Mouse (Mus musculus) thymus, adult 2 months (tissue): ENCODE measurements around the gene Gm49395. TPM values are rescaled to one million over a fixed set of nuclear protein-coding genes. Genes with fewer than 3 reads are reported as not detected.

Experiments
- DNase-seq: peaks from one replicate; pipeline ENCODE4 v3.0.0; 2021
- H3K27ac ChIP-seq: fragments of 200-500 bp; 2 replicates; pipeline ENCODE4 v1.5.1; 2012; ENCODE audit warnings: low read length, control low read depth; ENCODE audit not compliant: control insufficient read depth, insufficient read depth
- H3K27me3 ChIP-seq: fragments of 200-500 bp; 2 replicates; pipeline ENCODE4 v1.6.1; 2012; ENCODE audit warnings: mild to moderate bottlenecking, low read length, moderate library complexity, mixed read lengths; ENCODE audit not compliant: control insufficient read depth, insufficient read depth
- H3K36me3 ChIP-seq: fragments of 200-500 bp; 2 replicates; pipeline ENCODE4 v1.6.1; 2012; ENCODE audit warnings: mild to moderate bottlenecking, low read length, moderate library complexity; ENCODE audit not compliant: control insufficient read depth, insufficient read depth
- H3K4me1 ChIP-seq: fragments of 200-500 bp; replicated peaks from 2 replicates; pipeline ENCODE4 v1.6.1; 2012; ENCODE audit warnings: low read length; ENCODE audit not compliant: control insufficient read depth, insufficient read depth
- H3K4me3 ChIP-seq: fragments of 200-500 bp; 2 replicates; pipeline ENCODE4 v1.5.1; 2012; ENCODE audit warnings: mild to moderate bottlenecking, low read length, control low read depth, moderate library complexity; ENCODE audit not compliant: control insufficient read depth, insufficient read depth
- CTCF ChIP-seq: fragments of 200-500 bp; IDR thresholded peaks from 2 replicates; pipeline ENCODE4 v1.5.1; 2012; ENCODE audit warnings: mild to moderate bottlenecking, control low read depth, low read length, moderate library complexity, borderline replicate concordance; ENCODE audit not compliant: control insufficient read depth, poor library complexity, insufficient read depth; ENCODE audit errors: extremely low read depth
- POLR2A ChIP-seq: fragments of 200-500 bp; IDR thresholded peaks from 2 replicates; pipeline ENCODE4 v1.6.1; 2012; ENCODE audit warnings: mild to moderate bottlenecking, low read length, control low read depth, moderate library complexity; ENCODE audit not compliant: control insufficient read depth, poor library complexity, insufficient read depth; ENCODE audit errors: extremely low read depth
- WGBS: fragments of 180-500 bp; shearing (Covaris S2); methylation state at CpG from one replicate; pipeline ENCODE4 v1.1.7; 2018; 5-methylcytosine and 5-hydroxymethylcytosine counted together
- polyA plus RNA-seq: library from polyadenylated mRNA; depleted of rRNA; stranded (reverse); fragments of >200 nt; gene quantifications from 2 replicates; pipeline ENCODE4 v1.2.3, GENCODE M21; 2012; rRNA removed

The Gm49395 gene
- polyA plus RNA-seq, 1 experiment = 1.5 TPM

- WGBS = 61% methylated on average over 4 of the region's 4 CpGs
- no peaks in the 10 kb centered on the region for H3K4me1 ChIP-seq
These were observed 102.1 kb downstream of the Gm49395 start for GRCm38 (mm10) chr13:114999582-114999981.

GRCm38 (mm10) chr13:114998100-114998499 is 103.6 kb downstream of the Gm49395 start:
- no peak for DNase-seq
- H3K27ac ChIP-seq = no peak overlapping the region
- no peaks in the 10 kb centered on the region for H3K36me3 ChIP-seq
- no peak overlapping the region for H3K4me3 ChIP-seq
- H3K27me3 ChIP-seq = no peaks in the 10 kb centered on the region
- TF ChIP-seq POLR2A (no peak), CTCF (no peak)
- no peaks in the 10 kb centered on the region for H3K4me1 ChIP-seq
- WGBS = 92% methylated on average over 10 of the region's 10 CpGs

More at GRCm38 (mm10) chr13:114999582-114999981, 102.1 kb downstream of the Gm49395 start:
- DNase-seq = no peak
- Histone ChIP-seq H3K27ac (no peak overlapping the region), H3K27me3 (no peaks in the 10 kb centered on the region), H3K4me3 (no peak overlapping the region), H3K36me3 (no peaks in the 10 kb centered on the region)
- no peak for TF ChIP-seq CTCF

GRCm38 (mm10) chr13:114992260-114993014 is 109.3 kb downstream of the Gm49395 start:
- Histone ChIP-seq H3K4me3 (no peak overlapping the region), H3K4me1 (no peaks in the 10 kb centered on the region), H3K27ac (no peak overlapping the region), H3K36me3 (no peaks in the 10 kb centered on the region), H3K27me3 (no peaks in the 10 kb centered on the region)
- TF ChIP-seq POLR2A (no peak), CTCF (no peak)
- WGBS = 87% methylated on average over 14 of the region's 14 CpGs
- no peak for DNase-seq

- TF ChIP-seq POLR2A = no peak
- no peak for TF ChIP-seq CTCF
- H3K27me3 ChIP-seq = no peaks in the 10 kb centered on the region
- no peak for DNase-seq
- WGBS = 87% methylated on average over 6 of the region's 6 CpGs
- no peak overlapping the region for H3K27ac ChIP-seq
- H3K4me3 ChIP-seq = no peak overlapping the region
- H3K4me1 ChIP-seq = no peaks in the 10 kb centered on the region
- no peaks in the 10 kb centered on the region for H3K36me3 ChIP-seq
These were observed 114.1 kb downstream of the Gm49395 start for GRCm38 (mm10) chr13:114987668-114988067.

- H3K27ac ChIP-seq = no peak overlapping the region
- H3K36me3 ChIP-seq = no peaks in the 10 kb centered on the region
- TF ChIP-seq POLR2A = no peak
- no peak for TF ChIP-seq CTCF
- DNase-seq = peak; percentile 8
- 63% methylated on average over 2 of the region's 2 CpGs for WGBS
- no peak overlapping the region for H3K4me3 ChIP-seq
- H3K4me1 ChIP-seq = no peaks in the 10 kb centered on the region
- H3K27me3 ChIP-seq = no peaks in the 10 kb centered on the region
These were observed 114.6 kb downstream of the Gm49395 start for GRCm38 (mm10) chr13:114987161-114987560.

Other genes with a start within 250 kb of the Gm49395 start
- gene Itga2, start 169.8 kb downstream of the Gm49395 start, polyA plus RNA-seq = 0.13 and 0.28 TPM in 2 replicates
- gene Pelo, start 11.7 kb downstream of the Gm49395 start, polyA plus RNA-seq = 21.1 and 23.0 TPM in 2 replicates
- 2.0 and 2.2 TPM in 2 replicates for gene Itga1, start within 50 bp of the Gm49395 start, polyA plus RNA-seq